Mouse (Mus musculus): ENCODE results near the gene Ppp2r5c. TPM values are rescaled to one million over a fixed set of nuclear protein-coding genes. Genes with fewer than 3 reads are reported as not detected.

The Ppp2r5c gene
- total RNA-seq (2021), result 10 to 100 TPM; 57.9 to 80.9 TPM
- long read RNA-seq, experiment 1, full-length matches to known transcripts, result 30 of 49 reads
- long read RNA-seq, experiment 1, partial matches to known transcripts, result 6 of 49 reads
- long read RNA-seq, experiment 1, other reads (novel, unspliced or antisense), result 13 of 49 reads
- long read RNA-seq, experiment 2, full-length matches to known transcripts, result 29 of 47 reads
- long read RNA-seq, experiment 2, partial matches to known transcripts, result 11 of 47 reads
- long read RNA-seq, experiment 2, other reads (novel, unspliced or antisense), result 7 of 47 reads

GRCm38 (mm10) chr12:110446290-110447170 is at the start of gene Ppp2r5c:
Gene Ppp2r5c, plus strand, starts transcription at chr12:110447120.
- TF ChIP-seq CTCF (IDR thresholded peaks at IDR 0.05), result no peak
- intact Hi-C loops (cut with DNase I), result no loop called here
- peak; percentile 98 for DNase-seq
- H3K27ac ChIP-seq, result peak within 1 kb of the TSS; percentile 93
- H3K4me3 ChIP-seq, result peak within 1 kb of the TSS; percentile 85

- intact Hi-C loops (cut with DNase I), result loop anchor here (2.0 kb wide), 1 partner anchor 1494 kb away; no protein-coding TSS in a partner anchor
- Histone ChIP-seq H3K27ac (no peak overlapping the region), H3K4me3 (no peak overlapping the region)
- TF ChIP-seq CTCF (IDR thresholded peaks at IDR 0.05), result peak; percentile 80
- peak; percentile 76 for DNase-seq
Observed at GRCm38 (mm10) chr12:110398351-110398750, 48.6 kb upstream of the Ppp2r5c start.

- DNase-seq, result no peak
- intact Hi-C loops (cut with DNase I), result loop anchor here (2.0 kb wide), 1 partner anchor 1494 kb away; no protein-coding TSS in a partner anchor
- H3K4me3 ChIP-seq, result no peak overlapping the region
- no peak overlapping the region for H3K27ac ChIP-seq
- no peak for TF ChIP-seq CTCF (IDR thresholded peaks at IDR 0.05)
Observed at GRCm38 (mm10) chr12:110399161-110399560, 47.8 kb upstream of the Ppp2r5c start.

GRCm38 (mm10) chr12:110400936-110401335 is 46.0 kb upstream of the Ppp2r5c start:
- no peak for DNase-seq
- H3K27ac ChIP-seq, result no peak overlapping the region
- no peak overlapping the region for H3K4me3 ChIP-seq
- intact Hi-C loops (cut with DNase I), result no loop called here
- TF ChIP-seq CTCF (IDR thresholded peaks at IDR 0.05), result no peak

- no peak for DNase-seq
- no peak overlapping the region for H3K27ac ChIP-seq
- intact Hi-C loops (cut with DNase I), result no loop called here
- no peak for TF ChIP-seq CTCF (IDR thresholded peaks at IDR 0.05)
- no peak overlapping the region for H3K4me3 ChIP-seq
Observed at GRCm38 (mm10) chr12:110401871-110402270, 45.0 kb upstream of the Ppp2r5c start.

GRCm38 (mm10) chr12:110416244-110416643 is 30.7 kb upstream of the Ppp2r5c start:
- Histone ChIP-seq H3K4me3 (no peak overlapping the region), H3K27ac (no peak overlapping the region)
- intact Hi-C loops (cut with DNase I), result loop anchor here (10.0 kb wide), 1 partner anchor 579 kb away; no protein-coding TSS in a partner anchor
- DNase-seq, result peak; percentile 37
- peak; percentile 50 for TF ChIP-seq CTCF (IDR thresholded peaks at IDR 0.05)

GRCm38 (mm10) chr12:110417023-110417986 is 29.6 kb upstream of the Ppp2r5c start:
- DNase-seq, result peak; percentile 27
- Histone ChIP-seq H3K27ac (no peak overlapping the region), H3K4me3 (no peak overlapping the region)
- intact Hi-C loops (cut with DNase I), result loop anchor here (10.0 kb wide), 1 partner anchor 577 kb away; no protein-coding TSS in a partner anchor
- TF ChIP-seq CTCF (IDR thresholded peaks at IDR 0.05), result no peak

- intact Hi-C loops (cut with DNase I), result loop anchor here (2.0 to 10.0 kb wide), 3 partner anchors 285 to 577 kb away; partner anchors contain the start of gene Hsp90aa1
- H3K27ac ChIP-seq, result no peak overlapping the region
- DNase-seq, result no peak
- no peak for TF ChIP-seq CTCF (IDR thresholded peaks at IDR 0.05)
- no peak overlapping the region for H3K4me3 ChIP-seq
Observed at GRCm38 (mm10) chr12:110417987-110418734, 28.8 kb upstream of the Ppp2r5c start.

- no peak overlapping the region for H3K4me3 ChIP-seq
- peak; percentile 57 for DNase-seq
- TF ChIP-seq CTCF (IDR thresholded peaks at IDR 0.05), result peak; percentile 65
- intact Hi-C loops (cut with DNase I), result loop anchor here (2.0 to 10.0 kb wide), 3 partner anchors 284 to 576 kb away; partner anchors contain the start of gene Hsp90aa1
- no peak overlapping the region for H3K27ac ChIP-seq
Observed at GRCm38 (mm10) chr12:110418735-110419350, 28.1 kb upstream of the Ppp2r5c start.

GRCm38 (mm10) chr12:110419879-110420278 is 27.0 kb upstream of the Ppp2r5c start:
- no peak overlapping the region for H3K27ac ChIP-seq
- intact Hi-C loops (cut with DNase I), result loop anchor here (2.0 to 10.0 kb wide), 3 partner anchors 283 to 575 kb away; partner anchors contain the start of gene Hsp90aa1
- no peak for DNase-seq
- H3K4me3 ChIP-seq, result no peak overlapping the region
- no peak for TF ChIP-seq CTCF (IDR thresholded peaks at IDR 0.05)

- Histone ChIP-seq H3K27ac (no peak overlapping the region), H3K4me3 (no peak overlapping the region)
- intact Hi-C loops (cut with DNase I), result no loop called here
- no peak for TF ChIP-seq CTCF (IDR thresholded peaks at IDR 0.05)
- no peak for DNase-seq
Observed at GRCm38 (mm10) chr12:110421361-110421760, 25.6 kb upstream of the Ppp2r5c start.

Measured in gastrocnemius, adult 2 months (tissue).